Comparison of ENCODE assay signal across 28 mouse cellular contexts in the genomic region with DNA sequence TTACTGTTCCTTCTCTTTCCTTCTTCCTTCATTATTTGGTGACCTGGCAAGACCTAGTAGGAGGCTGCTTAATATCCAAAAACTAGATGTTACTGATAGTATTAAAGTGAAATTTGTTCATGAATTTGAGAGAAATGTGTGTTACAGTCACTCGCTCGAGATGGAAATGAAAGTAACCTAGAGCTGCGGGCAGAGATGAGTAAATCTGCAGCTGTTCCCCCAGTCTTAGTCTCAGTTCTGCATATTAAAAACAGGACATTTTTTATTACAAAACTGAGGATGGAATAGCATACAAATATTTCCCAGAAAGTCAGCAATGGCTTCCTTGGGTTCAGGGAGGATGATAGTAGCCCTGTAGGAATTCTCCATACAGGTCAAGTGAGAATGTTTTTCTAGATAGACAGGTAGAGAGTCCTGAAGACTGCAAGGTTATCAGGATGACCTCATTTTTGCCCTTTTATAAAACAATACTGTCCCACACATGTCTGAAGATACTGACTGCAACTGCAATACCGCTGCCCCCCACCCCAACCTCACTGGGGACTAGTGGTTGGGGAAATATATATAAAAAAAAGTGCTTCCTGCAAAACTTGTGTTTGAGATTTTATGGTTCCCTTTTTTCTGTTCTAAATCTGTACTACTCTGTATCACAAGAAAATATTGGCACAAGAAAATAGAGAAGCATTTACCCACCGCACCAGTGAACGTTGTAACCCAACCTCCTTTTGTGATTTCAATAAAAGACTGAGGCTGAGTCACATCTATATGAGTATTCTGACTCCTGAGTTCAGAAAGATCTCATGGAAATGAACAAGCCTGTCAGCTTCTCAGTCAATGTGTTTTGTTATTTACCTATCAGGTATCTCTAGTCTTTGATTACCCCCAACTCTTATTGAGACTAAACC. TPM values are rescaled to one million over a fixed set of nuclear protein-coding genes. Genes with fewer than 3 reads are reported as not detected.
DNase-seq lines count a peak whose midpoint lies in the region; ATAC-seq and TF ChIP-seq lines count a peak whose summit lies in the region.
"Had no signal": no experiment of that assay in that cellular context is flagged by ENCODE, and none has a peak within 500 bp of the region (broad histone marks: within the 10 kb centered on the region; RNA-seq: fewer than 3 reads in every experiment).

No protein-coding gene starts in this region.

- no peaks in the 10 kb centered on the region for H3K36me3 ChIP-seq in stomach, postnatal 0 days (ENCODE audit: control insufficient read depth, insufficient read depth, low read length)
- H3K36me3 ChIP-seq: embryonic facial prominence, embryonic 10.5 days; hindbrain, embryonic 15.5 days; limb, embryonic 12.5 days; midbrain, embryonic 15.5 days; neural tube, embryonic 12.5 days; stomach, embryonic 15.5 days had no signal

- peak; percentile 90 for ATAC-seq in granulocyte monocyte progenitor cell, adult 5-6 weeks (replicated peaks; ENCODE audit: poor library complexity, severe bottlenecking)
- ATAC-seq in neutrophil, adult 5-6 weeks (ENCODE audit: extremely low read depth, insufficient number of reproducible peaks, low FRiP score, poor library complexity, severe bottlenecking): peak; percentile 66
- ATAC-seq in stomach, postnatal 0 days (ENCODE audit: low FRiP score, low TSS enrichment): no peak
- ATAC-seq: activated CD4-positive, CD25-positive, alpha-beta regulatory T cell, adult 4 months; forebrain, embryonic 16.5 days; intestine, embryonic 16.5 days; midbrain, embryonic 15.5 days; Patski had no signal

- H3K4me1 ChIP-seq in stomach, postnatal 0 days (replicated peaks; ENCODE audit: control insufficient read depth, insufficient read depth): no peaks in the 10 kb centered on the region
- H3K4me1 ChIP-seq: embryonic facial prominence, embryonic 10.5 days; hindbrain, embryonic 15.5 days; limb, embryonic 12.5 days; midbrain, embryonic 15.5 days; neural tube, embryonic 12.5 days; stomach, embryonic 15.5 days had no signal

- H3K9ac ChIP-seq in stomach, postnatal 0 days (ENCODE audit: low read length): no peak overlapping the region
- H3K9ac ChIP-seq: hindbrain, embryonic 15.5 days; limb, embryonic 12.5 days; liver, embryonic 14.5 days; midbrain, embryonic 15.5 days; neural tube, embryonic 12.5 days; stomach, embryonic 15.5 days had no signal

- intact Hi-C loops in heart, postnatal 25 days (cut with DNase I): no loop called here

- no peak overlapping the region for H3K4me3 ChIP-seq in stomach, postnatal 0 days (ENCODE audit: low read depth, low read length)
- H3K4me3 ChIP-seq: embryonic facial prominence, embryonic 10.5 days; erythroblast, embryonic 14.5 days; hindbrain, embryonic 15.5 days; limb, embryonic 12.5 days; midbrain, embryonic 15.5 days; neural tube, embryonic 12.5 days; stomach, embryonic 15.5 days had no signal

- no peaks in the 10 kb centered on the region for H3K9me3 ChIP-seq in stomach, postnatal 0 days (ENCODE audit: control insufficient read depth, low read length)
- H3K9me3 ChIP-seq: embryonic facial prominence, embryonic 10.5 days; hindbrain, embryonic 15.5 days; limb, embryonic 12.5 days; midbrain, embryonic 15.5 days; neural tube, embryonic 12.5 days; stomach, embryonic 15.5 days had no signal

- no peak overlapping the region for H3K4me2 ChIP-seq in stomach, postnatal 0 days (replicated peaks; ENCODE audit: low read depth)
- H3K4me2 ChIP-seq: heart, embryonic 11.5 days; hindbrain, embryonic 15.5 days; limb, embryonic 12.5 days; midbrain, embryonic 15.5 days; neural tube, embryonic 12.5 days; stomach, embryonic 15.5 days had no signal

- WGBS in stomach, postnatal 0 days: 77% methylated on average over 6 of the region's 6 CpGs

- no peak for TF ChIP-seq EP300 in stomach, postnatal 0 days (optimal IDR thresholded peaks at IDR 0.05)

- no peak overlapping the region for H3K27ac ChIP-seq in stomach, postnatal 0 days (replicated peaks)
- H3K27ac ChIP-seq: embryonic facial prominence, embryonic 10.5 days; hindbrain, embryonic 15.5 days; limb, embryonic 12.5 days; liver, embryonic 14.5 days; midbrain, embryonic 15.5 days; neural tube, embryonic 12.5 days; stomach, embryonic 15.5 days had no signal

- no peak for TF ChIP-seq CTCF in stomach, postnatal 0 days (IDR thresholded peaks at IDR 0.05; ENCODE audit: low read depth)

- peak; percentile 24 for DNase-seq in heart, adult 8-10 months (ENCODE audit: low spot score)
- DNase-seq in heart, postnatal 25 days (ENCODE audit: low spot score): no peak
- DNase-seq in spleen, adult 18-20 months: peak; percentile 21 to 37
- no peak for DNase-seq in spleen, postnatal 4 days (ENCODE audit: low spot score in 2 of 2)
- DNase-seq in stomach, postnatal 0 days (ENCODE audit: low spot score): no peak
- DNase-seq in urinary bladder, postnatal 25 days (ENCODE audit: low spot score): no peak
- DNase-seq: cerebellum, adult 11 months; cerebellum, postnatal 25 days; heart, postnatal 14 days; kidney, postnatal 14 days; layer of hippocampus, adult 9-11 months had no signal

- no peaks in the 10 kb centered on the region for H3K27me3 ChIP-seq in stomach, postnatal 0 days (ENCODE audit: control insufficient read depth, insufficient read depth, low read length)
- H3K27me3 ChIP-seq: hindbrain, embryonic 15.5 days; limb, embryonic 12.5 days; midbrain, embryonic 15.5 days; neural tube, embryonic 12.5 days; stomach, embryonic 15.5 days had no signal

RNA-seq across cellular contexts. Expression of a gene that starts 47.4 kb away (rescaled TPM):
- not detected for total RNA-seq in heart, adult 8-10 months (2022)
- not detected for total RNA-seq in heart, postnatal 25 days (2021)
- total RNA-seq in granulocyte monocyte progenitor cell, adult 5-6 weeks (2014; fragmentation: Nextera tagmentation): 6.4 and 13.1 TPM in 2 replicates
- 2.9 and 6.4 TPM in 2 replicates for total RNA-seq in granulocyte monocyte progenitor cell, adult 5-6 weeks (2017)
- 32.9 and 44.5 TPM in 2 replicates for total RNA-seq in neutrophil, adult 5-6 weeks (2017)
- not detected in 2 replicates for polyA plus RNA-seq in stomach, postnatal 0 days (2015; fragmentation: Nextera tagmentation; extraction: Ambion mirVana)
- total RNA-seq: gastrocnemius, adult 18-20 months; heart, postnatal 14 days had no signal
- polyA plus RNA-seq: activated CD4-positive, CD25-positive, alpha-beta regulatory T cell, adult 4 months; C2C12; embryonic facial prominence, embryonic 10.5 days; erythroblast, embryonic 14.5 days; forebrain, embryonic 16.5 days; heart, embryonic 11.5 days; hindbrain, embryonic 15.5 days; limb, embryonic 12.5 days; midbrain, embryonic 15.5 days; neural tube, embryonic 12.5 days; Patski had no signal

Comparison
In these comparisons a context has a peak if more than half of its experiments do, and no peak if none do; other contexts are left out.
1. DNase-seq: peak in heart, adult 8-10 months (single experiment) and spleen, adult 18-20 months (2 of 2); none in heart, postnatal 25 days (single experiment), spleen, postnatal 4 days (0 of 2), stomach, postnatal 0 days (single experiment) and urinary bladder, postnatal 25 days (single experiment).